Mouse (Mus musculus) urinary bladder, postnatal 4 days (tissue): Measurements from ENCODE around the gene Adora3.
A peak's percentile ranks its signal among the peaks of the same experiment; 100 is the strongest.

Experiments used
- DNase-seq, 2 experiments: peaks; one replicate each; pipeline ENCODE4 v3.0.0; 2021 to 2022; ENCODE audit warnings: low spot score in 2 of 2

The Adora3 gene

GRCm38 (mm10) chr3:105901468-105901867, 30.8 kb downstream of the Adora3 start:
- DNase-seq, result no peak

GRCm38 (mm10) chr3:105904213-105904612, 33.6 kb downstream of the Adora3 start:
- no peak for DNase-seq

GRCm38 (mm10) chr3:105904721-105905120, 34.1 kb downstream of the Adora3 start:
- DNase-seq, result no peak

GRCm38 (mm10) chr3:105907956-105908655, 37.4 kb downstream of the Adora3 start:
- no peak for DNase-seq

- DNase-seq, result no peak
Observed at GRCm38 (mm10) chr3:105908976-105909375, 38.3 kb downstream of the Adora3 start.

- DNase-seq, result no peak
Observed at GRCm38 (mm10) chr3:105910519-105911190, 40.0 kb downstream of the Adora3 start.

- DNase-seq, result no peak
Observed at GRCm38 (mm10) chr3:105912097-105912880, 41.6 kb downstream of the Adora3 start.

GRCm38 (mm10) chr3:105913839-105914681, 43.4 kb downstream of the Adora3 start:
- DNase-seq, result peak in 1 of 2 experiments; percentile 9

GRCm38 (mm10) chr3:105915281-105915680, 44.6 kb downstream of the Adora3 start:
- DNase-seq, result no peak

- DNase-seq, result peak in 1 of 2 experiments; percentile 6
Observed at GRCm38 (mm10) chr3:105916455-105916854, 45.8 kb downstream of the Adora3 start.

GRCm38 (mm10) chr3:105917656-105918354, 47.1 kb downstream of the Adora3 start:
- no peak for DNase-seq

GRCm38 (mm10) chr3:105918355-105918745, 47.7 kb downstream of the Adora3 start:
- DNase-seq, result no peak

GRCm38 (mm10) chr3:105920743-105921142, 50.1 kb downstream of the Adora3 start:
- DNase-seq, result peak in 1 of 2 experiments; percentile 10

GRCm38 (mm10) chr3:105921959-105922358, 51.3 kb downstream of the Adora3 start:
- no peak for DNase-seq

- DNase-seq, result peak in 1 of 2 experiments; percentile 30
Observed at GRCm38 (mm10) chr3:105924616-105925015, 54.0 kb downstream of the Adora3 start.

- DNase-seq, result peak in 1 of 2 experiments; percentile 56
Observed at GRCm38 (mm10) chr3:105927561-105928194, 57.0 kb downstream of the Adora3 start.

GRCm38 (mm10) chr3:105928195-105928569, 57.5 kb downstream of the Adora3 start:
- no peak for DNase-seq

GRCm38 (mm10) chr3:105928781-105929180, 58.1 kb downstream of the Adora3 start:
- no peak for DNase-seq

GRCm38 (mm10) chr3:105929821-105930220, 59.2 kb downstream of the Adora3 start:
- no peak for DNase-seq

GRCm38 (mm10) chr3:105931095-105931494, 60.4 kb downstream of the Adora3 start:
- no peak for DNase-seq
